Mouse (Mus musculus) embryonic facial prominence, embryonic 10.5 days (tissue): Measurements from ENCODE around the gene Prkn. TPM values are rescaled to one million over a fixed set of nuclear protein-coding genes. Genes with fewer than 3 reads are reported as not detected.

Experiments used
- DNase-seq: peaks from one replicate; pipeline ENCODE4 v3.0.0-alpha.2; 2017; ENCODE audit warnings: low spot score
- H3K27ac ChIP-seq: fragments of 300-500 bp; sonication (generic); replicated peaks from 2 replicates; pipeline ENCODE4 v1.5.1; 2016; ENCODE audit warnings: mild to moderate bottlenecking
- H3K27me3 ChIP-seq: fragments of 300-500 bp; sonication (generic); replicated peaks from 2 replicates; pipeline ENCODE4 v1.6.1; 2016; ENCODE audit warnings: low read depth, mild to moderate bottlenecking; ENCODE audit not compliant: poor library complexity, severe bottlenecking
- H3K36me3 ChIP-seq: fragments of 300-500 bp; sonication (generic); replicated peaks from 2 replicates; pipeline ENCODE4 v1.6.1; 2016; ENCODE audit warnings: mild to moderate bottlenecking, moderate library complexity
- H3K4me1 ChIP-seq: fragments of 300-500 bp; sonication (generic); 2 replicates; pipeline ENCODE4 v1.6.1; 2016
- H3K4me3 ChIP-seq: fragments of 300-500 bp; sonication (generic); 2 replicates; pipeline ENCODE4 v1.5.1; 2016; ENCODE audit warnings: mild to moderate bottlenecking, moderate library complexity
- H3K9me3 ChIP-seq: fragments of 300-500 bp; sonication (generic); 2 replicates; pipeline ENCODE4 v1.6.1; 2016; ENCODE audit warnings: mild to moderate bottlenecking
- WGBS: fragments of 180-500 bp; shearing (Covaris S2); methylation state at CpG from one replicate; pipeline ENCODE4 v1.1.7; 2016; 5-methylcytosine and 5-hydroxymethylcytosine counted together
- polyA plus RNA-seq: library from polyadenylated mRNA; unstranded; fragments of >200 nt; fragmentation: Nextera tagmentation; extraction: Ambion mirVana; gene quantifications from 2 replicates; pipeline ENCODE4 v1.2.1, GENCODE M21; 2016

Gene Prkn
- polyA plus RNA-seq, 1 experiment from 2014 or later = 1.1 TPM

DNA sequence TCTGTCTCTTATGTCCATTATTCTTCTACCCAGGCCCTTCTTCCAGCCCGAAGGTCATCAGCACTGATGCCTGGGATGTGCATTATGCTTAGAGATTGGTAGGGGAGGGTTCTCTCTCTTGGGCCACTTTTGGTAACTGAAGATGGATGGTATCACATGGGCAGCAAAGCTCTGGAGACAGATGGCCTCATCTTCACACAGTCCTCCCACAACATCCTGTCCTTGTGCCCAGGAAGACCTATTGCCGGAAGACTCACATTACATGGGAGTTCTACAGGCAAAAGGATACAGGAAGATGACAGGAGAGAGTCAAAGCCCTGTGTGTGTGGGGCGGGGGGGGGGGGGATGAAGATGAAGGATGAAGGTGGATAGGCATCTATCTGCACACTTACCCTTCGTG, 928.2 kb downstream of the Prkn start:
- H3K4me1 ChIP-seq = no peaks in the 10 kb centered on the region
- H3K4me3 ChIP-seq = no peak overlapping the region
- no peaks in the 10 kb centered on the region for H3K27me3 ChIP-seq
- WGBS = 88% methylated on average over 4 of the region's 4 CpGs
- no peaks in the 10 kb centered on the region for H3K36me3 ChIP-seq
- no peak overlapping the region for H3K27ac ChIP-seq
- H3K9me3 ChIP-seq = no peaks in the 10 kb centered on the region
- no peak for DNase-seq

DNA sequence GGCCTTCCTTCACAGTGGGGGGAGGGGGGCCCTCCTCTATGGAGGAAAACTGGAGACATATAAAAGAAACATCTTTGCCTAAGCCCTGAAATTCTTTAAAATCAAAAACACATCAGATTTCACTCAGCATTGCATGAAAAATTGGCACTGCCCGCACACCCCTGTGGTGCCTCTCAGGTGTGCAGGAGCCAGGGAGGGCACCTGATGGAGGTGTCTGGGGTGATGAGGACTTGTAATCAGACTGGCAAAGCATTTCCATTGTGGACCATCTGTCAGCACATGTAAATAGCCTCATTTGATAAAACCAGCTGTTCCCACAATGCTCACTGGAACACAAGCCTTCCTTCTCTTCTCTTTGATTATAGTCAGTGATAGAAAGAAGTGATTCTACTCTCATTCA, 928.8 kb downstream of the Prkn start:
- no peak for DNase-seq
- no peaks in the 10 kb centered on the region for H3K27me3 ChIP-seq
- H3K4me1 ChIP-seq = no peaks in the 10 kb centered on the region
- H3K9me3 ChIP-seq = no peaks in the 10 kb centered on the region
- H3K4me3 ChIP-seq = no peak overlapping the region
- 92% methylated on average over 1 of the region's 1 CpGs for WGBS
- H3K36me3 ChIP-seq = no peaks in the 10 kb centered on the region
- no peak overlapping the region for H3K27ac ChIP-seq

DNA sequence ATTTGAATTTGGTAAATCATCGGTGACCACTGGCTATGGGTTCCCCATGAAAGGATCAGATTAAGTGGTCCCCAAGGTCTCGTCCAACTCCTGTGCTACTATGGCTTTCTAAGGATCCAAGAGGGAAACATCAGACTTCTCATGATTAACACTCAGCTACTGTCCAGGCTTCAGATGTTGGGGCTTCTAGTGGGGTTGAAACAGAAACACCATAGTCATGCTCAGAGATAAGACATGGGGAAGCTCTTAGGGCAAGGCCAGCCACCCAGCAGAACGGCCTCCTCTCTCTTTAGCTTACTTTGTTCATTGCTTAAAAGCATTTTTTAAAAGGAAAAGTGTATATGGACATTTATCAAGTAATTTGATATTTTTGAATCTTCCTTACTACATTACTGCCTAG, 929.3 kb downstream of the Prkn start:
- WGBS = 87% methylated on average over 3 of the region's 3 CpGs
- Histone ChIP-seq H3K36me3 (no peaks in the 10 kb centered on the region), H3K4me1 (no peaks in the 10 kb centered on the region), H3K9me3 (no peaks in the 10 kb centered on the region), H3K27me3 (no peaks in the 10 kb centered on the region), H3K4me3 (no peak overlapping the region), H3K27ac (no peak overlapping the region)
- DNase-seq = no peak

DNA sequence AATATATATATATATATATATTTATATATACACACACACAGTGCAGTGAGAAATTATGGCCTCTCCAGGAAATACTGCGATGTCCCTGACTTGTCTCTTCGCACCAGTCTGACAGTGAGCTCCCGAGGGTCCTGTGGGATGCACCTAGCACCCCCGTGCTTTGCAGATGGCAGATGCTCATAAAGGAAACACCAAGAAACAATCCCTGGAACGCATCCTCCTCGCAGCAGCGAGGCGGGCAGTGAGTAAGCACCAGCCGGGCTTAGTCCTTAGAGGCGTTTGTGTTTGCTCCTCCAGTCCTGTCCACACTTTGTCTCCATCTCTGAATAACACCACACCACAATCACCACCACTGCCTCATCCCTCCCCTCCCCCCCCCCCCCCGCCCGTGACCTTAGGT, 939.4 kb downstream of the Prkn start:
- Histone ChIP-seq H3K36me3 (no peaks in the 10 kb centered on the region), H3K4me1 (peaks cover 10% of the 10 kb centered on the region; the same call in 1 of the 2 replicates), H3K27ac (no peak overlapping the region), H3K27me3 (no peaks in the 10 kb centered on the region), H3K9me3 (no peaks in the 10 kb centered on the region), H3K4me3 (no peak overlapping the region)
- WGBS = 86% methylated on average over 12 of the region's 12 CpGs
- DNase-seq = no peak

DNA sequence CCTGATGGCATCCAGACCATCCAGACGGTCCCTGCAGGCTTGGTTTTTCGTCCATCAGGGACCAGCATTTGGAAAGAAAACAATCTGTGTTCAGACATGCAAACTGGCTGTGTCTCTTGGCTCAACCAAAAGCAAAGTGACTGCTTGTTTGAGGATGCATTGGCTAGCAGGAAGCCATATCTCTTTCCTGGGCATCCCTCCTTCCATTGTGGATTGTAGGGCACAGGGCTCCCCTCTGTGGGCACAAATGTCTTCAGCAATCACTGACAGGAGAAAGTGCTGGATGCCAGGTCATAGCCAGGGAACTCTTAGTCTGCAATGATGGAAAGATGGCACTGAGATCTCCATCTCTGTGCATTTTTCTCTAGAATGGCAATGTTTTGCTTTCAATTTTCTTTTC, 939.8 kb downstream of the Prkn start:
- Histone ChIP-seq H3K4me1 (peaks cover 10% of the 10 kb centered on the region; the same call in 1 of the 2 replicates), H3K27me3 (no peaks in the 10 kb centered on the region), H3K9me3 (no peaks in the 10 kb centered on the region), H3K4me3 (no peak overlapping the region), H3K27ac (no peak overlapping the region), H3K36me3 (no peaks in the 10 kb centered on the region)
- DNase-seq = no peak
- 37% methylated on average over 2 of the region's 2 CpGs for WGBS

DNA sequence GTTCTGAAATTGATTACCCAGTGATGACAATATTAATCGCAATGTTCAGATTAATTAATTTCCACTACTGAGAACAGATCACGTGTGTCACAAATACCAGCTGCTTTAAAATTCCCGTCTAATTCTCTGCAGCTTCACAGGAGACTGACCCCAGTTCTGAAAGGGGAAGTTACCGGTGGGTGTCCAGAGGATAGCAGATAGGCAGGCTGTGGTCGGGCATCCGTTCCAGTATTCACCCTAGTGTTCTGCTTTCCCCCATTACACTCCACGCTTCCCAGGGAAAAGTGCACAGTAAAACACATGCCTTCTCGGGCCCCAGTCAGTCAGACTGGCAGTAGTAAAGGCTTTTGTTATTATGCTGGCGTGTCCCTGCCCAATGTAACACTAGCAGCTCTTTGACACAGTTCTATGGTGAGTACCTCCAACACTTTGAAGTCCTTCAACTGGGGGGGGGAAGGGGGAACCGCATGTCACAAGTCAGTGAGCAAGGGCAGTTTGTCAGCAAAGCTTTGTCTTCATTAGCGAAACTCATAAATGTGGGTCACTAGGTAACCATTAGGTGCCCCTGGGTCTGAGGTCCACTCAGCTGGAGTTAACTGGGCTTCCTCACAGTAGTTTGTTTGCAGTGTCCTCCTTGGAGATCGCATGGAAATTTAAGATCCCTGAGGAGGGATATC, 940.8 kb downstream of the Prkn start:
- Histone ChIP-seq H3K4me3 (no peak overlapping the region), H3K27me3 (no peaks in the 10 kb centered on the region), H3K36me3 (no peaks in the 10 kb centered on the region), H3K9me3 (no peaks in the 10 kb centered on the region), H3K4me1 (peaks cover 9% of the 10 kb centered on the region; the same call in 1 of the 2 replicates), H3K27ac (no peak overlapping the region)
- no peak for DNase-seq
- 71% methylated on average over 12 of the region's 12 CpGs for WGBS

DNA sequence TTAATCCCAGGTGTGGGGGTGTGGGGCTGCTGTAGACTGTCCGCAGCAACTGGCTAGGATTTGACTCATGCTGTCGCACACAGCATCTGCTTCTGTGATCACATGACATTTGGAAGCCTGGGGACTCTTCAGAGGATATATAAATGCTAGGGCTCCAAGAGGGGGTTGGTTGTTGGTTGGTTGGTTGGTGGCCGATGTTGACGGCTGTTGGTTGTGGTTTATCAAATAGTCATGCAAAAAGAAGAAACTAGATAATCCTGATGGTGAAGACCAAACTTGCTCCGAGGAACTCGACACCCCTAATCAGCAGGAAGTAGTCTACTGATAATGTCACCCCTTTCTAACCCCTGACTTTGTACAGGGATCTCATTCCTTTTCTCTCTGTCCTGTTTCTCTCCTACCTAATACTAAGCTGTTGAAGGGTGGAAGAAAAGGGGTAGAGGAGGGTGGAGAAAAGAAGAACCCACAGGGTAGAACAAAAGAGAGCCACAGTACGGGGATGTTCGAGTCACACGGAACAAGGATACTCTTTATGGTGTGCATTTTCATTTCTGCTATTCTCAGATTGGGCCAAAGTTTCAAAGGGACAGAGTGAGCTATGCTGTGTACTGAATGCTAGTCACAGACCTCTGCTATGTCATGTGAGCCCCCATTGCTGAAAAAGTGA, 948.2 kb downstream of the Prkn start:
- H3K27me3 ChIP-seq = no peaks in the 10 kb centered on the region
- no peak for DNase-seq
- no peak overlapping the region for H3K27ac ChIP-seq
- no peaks in the 10 kb centered on the region for H3K4me1 ChIP-seq
- WGBS = 85% methylated on average over 9 of the region's 9 CpGs
- H3K9me3 ChIP-seq = no peaks in the 10 kb centered on the region
- no peaks in the 10 kb centered on the region for H3K36me3 ChIP-seq
- H3K4me3 ChIP-seq = no peak overlapping the region

DNA sequence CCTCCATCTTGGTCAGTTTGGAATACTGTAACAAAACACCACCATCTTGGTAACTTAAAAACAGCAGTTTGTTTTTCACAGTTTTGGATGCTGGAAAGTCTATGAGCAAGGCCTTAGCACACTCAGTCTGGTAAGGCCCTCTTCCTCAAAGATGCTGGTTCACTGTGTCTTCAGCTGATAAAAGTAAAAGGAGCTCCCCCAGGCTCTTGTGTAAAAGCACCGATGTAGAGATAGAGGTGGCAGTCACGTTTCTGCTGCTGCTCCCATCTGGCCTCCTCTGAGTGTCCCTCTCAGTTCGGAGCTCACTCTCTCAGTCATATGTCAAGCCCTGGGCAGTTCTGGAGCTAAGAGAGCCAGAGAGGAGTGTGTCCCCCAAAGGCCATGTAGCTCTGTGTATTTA, 955.8 kb downstream of the Prkn start:
- no peak overlapping the region for H3K27ac ChIP-seq
- DNase-seq = no peak
- H3K27me3 ChIP-seq = no peaks in the 10 kb centered on the region
- H3K4me1 ChIP-seq = no peaks in the 10 kb centered on the region
- no peak overlapping the region for H3K4me3 ChIP-seq
- 84% methylated on average over 3 of the region's 3 CpGs for WGBS
- H3K36me3 ChIP-seq = no peaks in the 10 kb centered on the region
- H3K9me3 ChIP-seq = no peaks in the 10 kb centered on the region

DNA sequence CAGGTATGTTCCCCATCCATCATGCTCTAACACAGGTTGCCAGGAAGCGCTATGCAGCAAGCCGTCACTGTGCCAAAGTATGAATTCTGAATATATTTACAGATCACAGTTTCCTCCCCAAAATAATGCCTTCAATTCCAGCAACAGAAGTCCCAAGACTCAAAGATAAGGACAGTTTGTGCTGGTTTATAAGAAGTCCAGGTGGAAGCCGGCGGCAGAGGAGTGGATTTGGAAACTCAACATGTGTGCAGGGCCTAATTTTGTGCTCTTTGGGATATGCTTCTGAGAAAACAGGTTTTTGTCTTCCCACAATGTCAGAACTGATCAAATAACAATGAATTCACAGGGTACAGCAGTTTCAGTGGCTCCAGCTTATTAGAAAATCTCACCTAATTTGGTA, 961.0 kb downstream of the Prkn start:
- H3K4me3 ChIP-seq = no peak overlapping the region
- 95% methylated on average over 4 of the region's 4 CpGs for WGBS
- H3K27ac ChIP-seq = no peak overlapping the region
- no peaks in the 10 kb centered on the region for H3K27me3 ChIP-seq
- H3K4me1 ChIP-seq = no peaks in the 10 kb centered on the region
- H3K9me3 ChIP-seq = no peaks in the 10 kb centered on the region
- H3K36me3 ChIP-seq = no peaks in the 10 kb centered on the region
- DNase-seq = no peak

DNA sequence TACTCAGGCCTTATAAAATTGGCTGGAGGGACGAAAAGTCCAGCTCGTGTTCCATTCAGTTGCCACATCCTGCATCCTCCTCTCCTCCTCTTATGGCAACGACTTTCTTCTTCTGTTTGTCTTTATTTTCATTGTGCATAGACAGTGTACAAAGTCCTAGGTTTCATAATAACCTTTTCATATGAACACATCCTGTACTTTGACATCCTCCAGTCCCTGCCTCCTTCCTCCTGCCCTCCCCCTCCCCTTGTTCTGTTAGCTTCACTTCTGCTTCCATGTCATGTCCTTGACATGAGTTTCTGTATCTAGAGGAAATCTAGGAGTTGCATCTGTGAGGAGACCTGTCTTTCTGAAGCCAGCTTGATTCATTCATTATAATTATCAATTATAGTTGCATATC, 967.1 kb downstream of the Prkn start:
- H3K4me3 ChIP-seq = no peak overlapping the region
- no peaks in the 10 kb centered on the region for H3K9me3 ChIP-seq
- H3K36me3 ChIP-seq = no peaks in the 10 kb centered on the region
- H3K27me3 ChIP-seq = no peaks in the 10 kb centered on the region
- no peak for DNase-seq
- WGBS = 83% methylated on average over 3 of the region's 3 CpGs
- no peak overlapping the region for H3K27ac ChIP-seq
- H3K4me1 ChIP-seq = no peaks in the 10 kb centered on the region

DNA sequence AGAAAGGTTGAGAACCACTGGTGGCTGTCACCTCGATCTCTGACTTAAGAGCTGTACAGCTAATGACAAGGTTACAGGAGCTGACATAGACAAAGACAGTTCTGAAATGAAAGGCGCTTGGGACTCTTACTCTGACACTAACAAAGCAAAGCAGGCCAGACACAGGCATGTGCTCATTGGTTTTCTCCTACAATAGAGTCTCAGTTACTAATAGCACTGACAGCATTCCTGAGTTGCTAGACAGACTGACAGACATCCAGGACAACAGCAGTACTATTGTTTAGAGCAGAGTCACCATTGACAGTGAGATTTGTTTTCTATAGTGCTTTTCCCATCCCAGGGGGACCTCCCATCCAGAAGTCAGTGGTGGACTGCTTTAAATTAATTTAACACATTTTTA, 977.7 kb downstream of the Prkn start:
- no peak for DNase-seq
- Histone ChIP-seq H3K4me1 (no peaks in the 10 kb centered on the region), H3K4me3 (no peak overlapping the region), H3K27ac (no peak overlapping the region), H3K9me3 (no peaks in the 10 kb centered on the region), H3K27me3 (no peaks in the 10 kb centered on the region), H3K36me3 (no peaks in the 10 kb centered on the region)
- 51% methylated on average over 2 of the region's 2 CpGs for WGBS

DNA sequence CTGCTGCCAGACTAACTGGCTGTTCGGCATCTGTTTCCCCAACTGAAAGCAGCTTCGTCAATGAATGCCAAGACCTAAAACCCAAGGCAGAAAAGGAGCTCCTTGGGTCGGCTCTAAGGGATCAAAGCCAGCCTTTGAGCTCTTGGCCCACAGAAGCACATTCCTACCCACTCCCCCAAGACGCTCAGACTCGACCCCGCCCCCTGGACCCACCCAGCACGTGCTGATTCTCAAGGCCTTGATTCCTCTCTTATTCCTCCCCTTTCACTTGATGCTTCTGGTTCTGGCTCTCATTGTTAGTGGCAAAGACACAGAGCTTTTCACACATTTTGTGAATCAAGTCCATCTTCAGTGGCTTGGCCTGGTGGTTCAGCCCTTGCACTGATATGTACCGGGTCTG, 979.3 kb downstream of the Prkn start:
- Histone ChIP-seq H3K4me3 (no peak overlapping the region), H3K9me3 (no peaks in the 10 kb centered on the region), H3K27me3 (no peaks in the 10 kb centered on the region), H3K4me1 (no peaks in the 10 kb centered on the region), H3K36me3 (no peaks in the 10 kb centered on the region), H3K27ac (no peak overlapping the region)
- WGBS = 56% methylated on average over 8 of the region's 8 CpGs
- DNase-seq = no peak

DNA sequence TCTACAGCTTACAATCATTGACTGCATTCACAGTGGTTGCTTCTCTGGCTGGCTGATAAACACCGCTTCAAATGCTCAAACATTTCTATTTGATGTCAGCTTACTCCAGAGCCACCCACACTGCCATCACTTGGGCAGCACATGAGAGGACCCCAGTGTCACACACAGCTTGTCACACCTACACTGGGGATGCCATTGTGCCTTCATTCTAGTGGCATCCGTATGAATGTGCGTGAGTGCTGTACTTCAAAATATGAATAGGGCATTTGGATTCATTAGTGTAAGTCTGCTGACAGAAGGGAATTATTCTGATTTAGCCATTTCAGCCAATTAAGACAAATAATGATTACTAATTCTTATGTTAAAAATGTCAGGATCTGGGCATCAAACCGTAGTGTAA, 980.6 kb downstream of the Prkn start:
- H3K27ac ChIP-seq = no peak overlapping the region
- H3K9me3 ChIP-seq = no peaks in the 10 kb centered on the region
- no peak overlapping the region for H3K4me3 ChIP-seq
- DNase-seq = no peak
- no peaks in the 10 kb centered on the region for H3K27me3 ChIP-seq
- H3K4me1 ChIP-seq = no peaks in the 10 kb centered on the region
- 91% methylated on average over 4 of the region's 4 CpGs for WGBS
- no peaks in the 10 kb centered on the region for H3K36me3 ChIP-seq
